Mouse (Mus musculus) midbrain, postnatal 0 days (tissue): ENCODE data around the gene Sgsm3. TPM values are rescaled to one million over a fixed set of nuclear protein-coding genes. Genes with fewer than 3 reads are reported as not detected.
"Not testable (repeated sequence)": the region's sequence is repeated elsewhere in the genome, so short reads cannot be mapped to it uniquely, and the experiment has no call there.

Experiments
- ATAC-seq: fragments of 200-750 bp; cut with Nextera tagmentation; 2 replicates; pipeline ENCODE4 v1.8.0; 2017; ENCODE audit warnings: moderate number of reproducible peaks, mild to moderate bottlenecking, moderate TSS enrichment, moderate library complexity; ENCODE audit not compliant: low FRiP score
- DNase-seq: peaks from one replicate; pipeline ENCODE4 v3.0.0-alpha.2; 2015; ENCODE audit warnings: low spot score
- H3K27ac ChIP-seq: fragments of 300-500 bp; sonication (generic); 2 replicates; pipeline ENCODE4 v1.5.1; 2014; ENCODE audit warnings: low read depth, mild to moderate bottlenecking, low read length, mixed read lengths
- H3K27me3 ChIP-seq: fragments of 300-500 bp; sonication (generic); 2 replicates; pipeline ENCODE4 v1.6.1; 2014; ENCODE audit warnings: low read length, control low read depth, mixed read lengths; ENCODE audit not compliant: insufficient read depth
- H3K36me3 ChIP-seq: fragments of 300-500 bp; sonication (generic); 2 replicates; pipeline ENCODE4 v1.6.1; 2014; ENCODE audit warnings: low read length, control low read depth, mixed read lengths; ENCODE audit not compliant: insufficient read depth
- H3K4me1 ChIP-seq: fragments of 300-500 bp; sonication (generic); 2 replicates; pipeline ENCODE4 v1.6.1; 2014; ENCODE audit warnings: mild to moderate bottlenecking, control low read depth, antibody characterized with exemption, low read length, mixed read lengths; ENCODE audit not compliant: insufficient read depth
- H3K4me2 ChIP-seq: fragments of 300-500 bp; sonication (generic); 2 replicates; pipeline ENCODE4 v1.6.1; 2014; ENCODE audit warnings: low read depth, mild to moderate bottlenecking, low read length, mixed read lengths; ENCODE audit not compliant: poor library complexity, severe bottlenecking
- H3K4me3 ChIP-seq: fragments of 300-500 bp; sonication (generic); 2 replicates; pipeline ENCODE4 v1.5.1; 2014; ENCODE audit warnings: low read depth, mild to moderate bottlenecking, low read length, moderate library complexity
- H3K9ac ChIP-seq: fragments of 300-500 bp; sonication (generic); replicated peaks from 2 replicates; pipeline ENCODE4 v1.6.1; 2014; ENCODE audit warnings: mild to moderate bottlenecking, low read length, moderate library complexity, mixed read lengths; ENCODE audit not compliant: poor library complexity, severe bottlenecking
- H3K9me3 ChIP-seq: fragments of 300-500 bp; sonication (generic); 2 replicates; pipeline ENCODE4 v1.6.1; 2016; ENCODE audit warnings: low read length, control low read depth
- CTCF ChIP-seq: IDR thresholded peaks from 2 replicates; pipeline ENCODE4 v1.5.1; 2016; ENCODE audit warnings: antibody characterized with exemption, mild to moderate bottlenecking
- WGBS: fragments of 180-500 bp; shearing (Covaris S2); extraction: QIAGEN DNeasy Blood & Tissue Kit; methylation state at CpG from one replicate; pipeline ENCODE4 v1.1.7; 2014; 5-methylcytosine and 5-hydroxymethylcytosine counted together
- polyA plus RNA-seq: library from polyadenylated mRNA; unstranded; fragments of >200 nt; fragmentation: Nextera tagmentation; extraction: Ambion mirVana; gene quantifications from 2 replicates; pipeline ENCODE4 v1.2.1, GENCODE M21; 2015
- total RNA-seq: library from RNA; depleted of rRNA; stranded (reverse); fragments of >200 nt; gene quantifications from 2 replicates; pipeline ENCODE4 v1.2.3, GENCODE M21; 2014; rRNA removed

Gene Sgsm3
- total RNA-seq, result 83.9 and 89.3 TPM in 2 replicates
- 68.4 and 70.7 TPM in 2 replicates for polyA plus RNA-seq

GRCm38 (mm10) chr15:80977620-80978334, at the start of gene Sgsm3:
TSS of gene Sgsm3 (plus strand) at chr15:80977765.
- under 1% methylated on average over 66 of the region's 67 CpGs for WGBS
- ATAC-seq, result peak; percentile 91

DNA sequence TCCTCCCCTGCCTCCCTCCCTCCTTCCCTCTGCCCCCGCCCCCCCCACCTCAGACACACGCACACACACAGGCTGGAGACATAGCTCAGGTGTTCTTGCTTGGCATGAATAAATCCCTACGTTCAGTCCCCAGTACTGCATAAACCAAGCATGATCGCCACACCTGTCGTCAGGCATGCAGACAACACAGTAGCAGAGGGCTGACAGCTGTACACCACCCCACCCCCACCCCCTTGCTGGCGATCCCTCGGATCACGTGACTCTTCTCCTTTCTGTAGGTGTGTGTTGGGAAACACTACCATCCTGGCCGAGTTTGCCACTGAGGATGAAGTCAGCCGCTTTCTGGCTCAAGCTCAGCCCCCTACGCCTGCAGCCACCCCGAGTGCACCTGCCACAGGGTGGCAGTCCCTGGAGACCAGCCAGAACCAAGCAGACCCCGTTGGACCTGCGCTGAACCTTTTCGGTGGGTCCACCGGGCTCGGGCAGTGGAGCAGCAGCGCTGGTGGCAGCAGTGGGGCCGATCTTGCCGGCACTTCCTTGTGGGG, 48.7 kb upstream of the Sgsm3 start:
- Histone ChIP-seq H3K4me2 (no peak overlapping the region), H3K27ac (no peak overlapping the region), H3K27me3 (no peaks in the 10 kb centered on the region), H3K9me3 (no peaks in the 10 kb centered on the region), H3K4me3 (no peak overlapping the region), H3K9ac (no peak overlapping the region), H3K4me1 (no peaks in the 10 kb centered on the region), H3K36me3 (peaks cover 48% of the 10 kb centered on the region)
- DNase-seq, result no peak
- TF ChIP-seq CTCF, result no peak
- ATAC-seq, result no peak
- 82% methylated on average over 20 of the region's 20 CpGs for WGBS

More at GRCm38 (mm10) chr15:80977620-80978334, at the start of gene Sgsm3:
- DNase-seq, result peak; percentile 89
- no peak for TF ChIP-seq CTCF
- Histone ChIP-seq H3K4me3 (peak within 1 kb of the TSS; percentile 84), H3K27ac (peak within 1 kb of the TSS; percentile 75), H3K9ac (peak within 1 kb of the TSS; percentile 84), H3K36me3 (no peaks in the 10 kb centered on the region), H3K4me1 (peaks cover 9% of the 10 kb centered on the region), H3K27me3 (no peaks in the 10 kb centered on the region), H3K9me3 (no peaks in the 10 kb centered on the region), H3K4me2 (peak within 1 kb of the TSS; percentile 74)

DNA sequence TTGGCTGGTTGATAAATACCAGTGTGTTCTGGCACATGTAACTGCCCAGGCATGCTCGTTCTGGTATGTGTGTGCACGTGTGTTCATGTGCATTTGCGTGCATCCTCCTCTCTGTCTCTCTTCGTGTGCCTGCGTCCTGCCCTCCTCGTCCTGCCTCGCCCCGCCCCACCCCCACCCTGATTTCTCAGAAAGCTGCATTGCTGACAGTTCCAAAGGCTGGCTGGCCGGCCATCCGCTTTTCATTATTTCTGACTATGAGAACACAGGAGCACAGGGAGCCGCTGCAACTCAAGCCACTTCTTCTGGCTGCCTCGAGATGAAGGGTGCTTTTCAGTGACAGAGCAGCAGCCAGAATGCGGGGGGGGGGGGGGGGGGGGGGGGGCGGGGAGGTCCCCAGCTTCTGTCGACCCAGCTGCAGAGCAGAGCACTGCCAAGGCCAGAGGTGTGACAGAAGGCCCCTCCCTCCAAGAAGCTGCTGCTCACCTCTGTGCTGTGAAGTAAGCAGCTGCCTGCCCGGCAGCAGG, 47.5 kb upstream of the Sgsm3 start:
- Histone ChIP-seq H3K9ac (no peak overlapping the region), H3K9me3 (no peaks in the 10 kb centered on the region), H3K4me2 (no peak overlapping the region), H3K27ac (no peak overlapping the region), H3K4me1 (no peaks in the 10 kb centered on the region), H3K36me3 (peaks cover 41% of the 10 kb centered on the region), H3K27me3 (no peaks in the 10 kb centered on the region), H3K4me3 (no peak overlapping the region)
- ATAC-seq (no peak), DNase-seq (peak; percentile 14)
- TF ChIP-seq CTCF, result no peak
- WGBS, result 32% methylated on average over 14 of the region's 16 CpGs

- 90% methylated on average over 23 of the region's 23 CpGs for WGBS
- H3K36me3 ChIP-seq, result peaks cover 38% of the 10 kb centered on the region
- ATAC-seq, result not testable (repeated sequence)
These were observed 46.8 kb upstream of the Sgsm3 start for GRCm38 (mm10) chr15:80930676-80931320.

GRCm38 (mm10) chr15:80931345-80931960, 46.1 kb upstream of the Sgsm3 start:
- Histone ChIP-seq H3K36me3 (peaks cover 35% of the 10 kb centered on the region), H3K27me3 (no peaks in the 10 kb centered on the region), H3K9ac (no peak overlapping the region), H3K4me3 (no peak overlapping the region), H3K4me2 (no peak overlapping the region), H3K27ac (no peak overlapping the region), H3K9me3 (no peaks in the 10 kb centered on the region), H3K4me1 (no peaks in the 10 kb centered on the region)
- no peak for ATAC-seq
- no peak for DNase-seq
- TF ChIP-seq CTCF, result no peak
- 95% methylated on average over 9 of the region's 9 CpGs for WGBS

More at GRCm38 (mm10) chr15:80930676-80931320, 46.8 kb upstream of the Sgsm3 start:
- H3K4me3 ChIP-seq, H3K4me1 ChIP-seq, H3K4me2 ChIP-seq, H3K9ac ChIP-seq, H3K9me3 ChIP-seq, H3K27me3 ChIP-seq, H3K27ac ChIP-seq, DNase-seq: not testable (repeated sequence)
